Mouse (Mus musculus) hindbrain, embryonic 15.5 days (tissue): ENCODE measurements around the gene Olfr168. TPM values are rescaled to one million over a fixed set of nuclear protein-coding genes. Genes with fewer than 3 reads are reported as not detected.
"Not testable (repeated sequence)": the region's sequence is repeated elsewhere in the genome, so short reads cannot be mapped to it uniquely, and the experiment has no call there.

Experiments used
- ATAC-seq: fragments of 200-750 bp; cut with Nextera tagmentation; 2 replicates; pipeline ENCODE4 v1.8.0; 2017; ENCODE audit warnings: low read depth, moderate number of reproducible peaks, moderate TSS enrichment; ENCODE audit not compliant: low FRiP score
- H3K27ac ChIP-seq: fragments of 300-500 bp; sonication (generic); replicated peaks from 2 replicates; pipeline ENCODE4 v1.5.1; 2015; ENCODE audit warnings: mild to moderate bottlenecking, inconsistent platforms
- H3K27me3 ChIP-seq: fragments of 300-500 bp; sonication (generic); 2 replicates; pipeline ENCODE4 v1.6.1; 2015; ENCODE audit warnings: control low read depth, inconsistent platforms
- H3K36me3 ChIP-seq: fragments of 300-500 bp; sonication (generic); 2 replicates; pipeline ENCODE4 v1.6.1; 2015; ENCODE audit warnings: control low read depth, inconsistent platforms
- H3K4me1 ChIP-seq: fragments of 300-500 bp; sonication (generic); replicated peaks from 2 replicates; pipeline ENCODE4 v1.6.1; 2015; ENCODE audit warnings: control low read depth, inconsistent platforms
- H3K4me2 ChIP-seq: fragments of 300-500 bp; sonication (generic); 2 replicates; pipeline ENCODE4 v1.6.1; 2015; ENCODE audit warnings: moderate library complexity, mild to moderate bottlenecking, inconsistent platforms
- H3K4me3 ChIP-seq: fragments of 300-500 bp; sonication (generic); 2 replicates; pipeline ENCODE4 v1.5.1; 2015; ENCODE audit warnings: mild to moderate bottlenecking, inconsistent platforms
- H3K9ac ChIP-seq: fragments of 300-500 bp; sonication (generic); 2 replicates; pipeline ENCODE4 v1.6.1; 2015; ENCODE audit warnings: inconsistent platforms
- H3K9me3 ChIP-seq: fragments of 300-500 bp; sonication (generic); 2 replicates; pipeline ENCODE4 v1.6.1; 2016; ENCODE audit warnings: control low read depth, inconsistent platforms
- WGBS: fragments of 180-500 bp; shearing (Covaris S2); methylation state at CpG from one replicate; pipeline ENCODE4 v1.1.7; 2015; 5-methylcytosine and 5-hydroxymethylcytosine counted together
- polyA plus RNA-seq: library from polyadenylated mRNA; unstranded; fragments of >200 nt; fragmentation: Nextera tagmentation; extraction: Ambion mirVana; gene quantifications from 2 replicates; pipeline ENCODE4 v1.2.1, GENCODE M21; 2015

The Olfr168 gene
- polyA plus RNA-seq = not detected in 2 replicates

DNA sequence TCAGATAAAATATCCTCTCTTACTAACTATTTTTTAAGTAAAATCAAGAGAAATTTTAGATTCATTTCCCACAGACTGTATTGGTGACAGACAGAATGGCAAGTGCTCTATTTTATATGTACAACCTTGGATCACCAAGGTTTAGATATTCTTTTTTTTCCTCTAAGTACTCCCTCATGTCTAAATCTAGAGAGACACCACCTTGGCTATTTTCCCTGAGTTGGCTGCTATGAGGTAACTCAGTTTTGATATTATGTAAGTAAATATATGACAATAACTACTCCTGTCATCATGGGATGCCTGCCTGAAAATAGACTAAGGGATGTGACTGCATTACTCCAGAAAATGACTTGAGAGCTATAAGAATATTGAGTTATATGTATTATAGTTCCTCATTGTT, at the start of gene Olfr168:
TSS of gene Olfr168 (minus strand) at position 101 of the 400 bp plus-strand sequence.
- no peak within 1 kb of the TSS for H3K4me3 ChIP-seq
- H3K9me3 ChIP-seq = 0 out of 2 replicates have a peak, but pooled peaks cover 4% of the 10 kb centered on the region
- H3K4me1 ChIP-seq = no peaks in the 10 kb centered on the region
- no peak within 1 kb of the TSS for H3K9ac ChIP-seq
- ATAC-seq = no peak
- H3K36me3 ChIP-seq = no peaks in the 10 kb centered on the region
- H3K27me3 ChIP-seq = no peaks in the 10 kb centered on the region
- no peak within 1 kb of the TSS for H3K4me2 ChIP-seq
- H3K27ac ChIP-seq = no peak within 1 kb of the TSS

DNA sequence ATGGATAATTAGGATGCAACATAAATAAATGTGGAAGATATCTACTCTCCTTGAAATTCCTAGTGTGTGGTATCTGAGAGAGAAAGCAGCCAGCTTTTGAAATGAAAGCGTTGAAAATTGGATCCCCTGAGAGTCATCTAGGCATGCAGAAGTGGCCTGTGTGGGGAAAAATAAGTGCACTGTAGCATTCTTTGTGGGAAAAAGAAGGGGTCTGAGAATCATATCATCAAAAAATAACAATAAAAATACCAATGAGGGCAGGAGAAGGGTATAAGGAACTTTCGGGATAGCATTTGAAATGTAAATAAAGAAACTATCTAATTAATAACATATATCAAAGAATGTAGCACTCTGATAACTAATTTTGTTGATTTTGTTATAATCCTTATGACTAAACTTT, 36.4 kb upstream of the Olfr168 start, which contains the start of gene Olfr169:
TSS of gene Olfr169 (minus strand) at position 101 of the 400 bp plus-strand sequence.
- not testable (repeated sequence) for H3K9me3 ChIP-seq, H3K27ac ChIP-seq, H3K4me2 ChIP-seq, ATAC-seq, H3K4me1 ChIP-seq, H3K4me3 ChIP-seq, H3K27me3 ChIP-seq, H3K36me3 ChIP-seq, H3K9ac ChIP-seq
- WGBS = 80% methylated on average over 2 of the region's 2 CpGs

DNA sequence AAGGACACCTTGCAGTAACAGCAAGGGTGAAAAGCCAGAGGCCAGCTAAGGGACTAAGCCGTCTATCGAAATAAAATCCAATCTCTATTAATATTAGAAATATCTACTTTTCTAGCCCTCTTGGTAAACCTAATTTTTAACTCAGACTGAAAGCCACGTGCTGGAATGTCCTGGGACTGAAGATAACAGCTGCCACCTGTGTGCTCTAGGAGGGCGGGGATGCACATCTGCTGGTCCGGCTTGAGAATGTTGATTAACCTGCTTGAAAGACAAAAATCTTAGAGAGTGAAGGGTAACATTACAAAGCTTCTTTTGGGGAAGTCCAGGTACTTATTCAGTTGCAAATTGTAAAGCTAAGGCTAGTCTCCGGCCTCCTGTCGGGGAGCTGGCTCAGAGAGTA, 18.1 kb upstream of the Olfr168 start:
- not testable (repeated sequence) for H3K4me3 ChIP-seq, H3K27me3 ChIP-seq, H3K36me3 ChIP-seq, H3K9ac ChIP-seq, H3K27ac ChIP-seq, H3K4me1 ChIP-seq, ATAC-seq, H3K4me2 ChIP-seq, H3K9me3 ChIP-seq
- 86% methylated on average over 7 of the region's 7 CpGs for WGBS

DNA sequence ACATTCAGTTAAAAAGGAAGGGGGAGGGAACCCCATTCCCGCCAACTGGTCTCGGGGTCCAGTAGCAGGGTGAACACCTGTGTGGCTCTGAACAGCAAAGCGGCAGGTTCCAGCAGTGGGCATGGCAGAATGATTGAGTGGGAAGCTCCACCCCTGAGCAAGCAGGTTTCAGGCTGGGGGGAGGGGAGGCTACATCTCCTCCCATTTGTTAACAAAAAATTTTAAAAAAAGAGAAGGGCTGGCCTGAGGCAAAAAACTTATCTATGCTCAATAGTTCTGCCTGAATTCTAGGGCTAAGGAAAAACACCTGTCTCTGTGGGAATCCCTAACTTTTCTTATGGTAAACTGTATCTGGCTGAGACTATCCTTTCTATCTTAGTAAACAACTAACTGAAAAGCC, 16.9 kb upstream of the Olfr168 start:
- not testable (repeated sequence) for H3K4me2 ChIP-seq, H3K4me3 ChIP-seq, H3K4me1 ChIP-seq, H3K9me3 ChIP-seq, H3K36me3 ChIP-seq, H3K27ac ChIP-seq, H3K9ac ChIP-seq, ATAC-seq, H3K27me3 ChIP-seq
- WGBS = 96% methylated on average over 3 of the region's 3 CpGs

DNA sequence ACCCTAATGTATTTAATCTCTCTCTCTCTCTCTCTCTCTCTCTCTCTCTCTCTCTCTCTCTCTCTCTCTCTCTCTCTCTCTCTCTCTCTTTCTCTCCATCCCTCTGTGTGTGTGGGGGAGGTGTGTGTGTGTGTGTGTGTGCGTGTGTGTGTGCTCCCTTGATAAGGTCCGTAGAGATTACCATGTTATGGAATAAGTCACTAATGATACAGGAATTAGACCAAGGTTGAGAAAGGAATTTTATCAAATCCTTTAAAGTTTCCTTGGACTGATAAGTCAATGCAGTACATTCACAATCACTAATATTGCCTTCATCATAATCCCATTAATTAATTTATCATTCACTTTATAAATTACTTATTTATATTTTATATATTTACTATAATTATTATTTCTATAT, 13.2 kb downstream of the Olfr168 start, which contains the start of gene Olfr167:
TSS of gene Olfr167 (minus strand) at position 101 of the 400 bp plus-strand sequence.
- 0 out of 2 replicates have a peak, but pooled peaks cover 3% of the 10 kb centered on the region for H3K9me3 ChIP-seq
- H3K36me3 ChIP-seq = no peaks in the 10 kb centered on the region
- no peak within 1 kb of the TSS for H3K27ac ChIP-seq
- H3K4me1 ChIP-seq = no peaks in the 10 kb centered on the region
- H3K27me3 ChIP-seq = no peaks in the 10 kb centered on the region
- H3K9ac ChIP-seq = no peak within 1 kb of the TSS
- H3K4me3 ChIP-seq = no peak within 1 kb of the TSS
- no peak for ATAC-seq
- H3K4me2 ChIP-seq = no peak within 1 kb of the TSS
- WGBS = 91% methylated on average over 2 of the region's 2 CpGs

DNA sequence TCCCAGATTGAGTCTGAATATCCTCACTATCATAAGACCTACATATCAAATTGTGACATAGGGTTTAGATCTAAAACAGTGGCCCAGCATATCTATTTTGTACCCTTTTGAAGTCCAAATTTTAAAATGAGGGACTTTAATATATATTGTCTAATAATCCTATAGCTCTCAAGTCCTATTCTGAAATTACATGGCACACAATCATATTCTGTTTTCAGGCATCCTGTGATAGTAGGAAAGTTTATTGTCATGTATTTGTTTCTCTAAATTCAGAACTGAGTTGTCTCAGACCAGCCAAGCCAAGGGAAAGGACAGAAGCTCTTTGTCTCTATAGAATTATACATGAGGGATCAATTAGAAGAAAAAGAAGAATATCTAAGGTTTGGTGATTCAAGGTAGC, 52.0 kb downstream of the Olfr168 start, which contains the start of gene Olfr166:
TSS of gene Olfr166 (plus strand) at position 301 of the 400 bp plus-strand sequence.
- Histone ChIP-seq H3K4me3 (no peak within 1 kb of the TSS), H3K9ac (no peak within 1 kb of the TSS), H3K9me3 (no peaks in the 10 kb centered on the region)

More for the DNA sequence above, 52.0 kb downstream of the Olfr168 start, which contains the start of gene Olfr166:
- Histone ChIP-seq H3K4me1 (no peaks in the 10 kb centered on the region), H3K4me2 (no peak within 1 kb of the TSS), H3K36me3 (no peaks in the 10 kb centered on the region), H3K27ac (no peak within 1 kb of the TSS), H3K27me3 (no peaks in the 10 kb centered on the region)
- ATAC-seq = no peak

Other genes starting within 250 kb of the Olfr168 start
- not detected in 2 replicates for gene Olfr164, start 221.5 kb downstream of the Olfr168 start, polyA plus RNA-seq
- gene Olfr165, start 112.4 kb downstream of the Olfr168 start, polyA plus RNA-seq = not detected in 2 replicates
- not detected in 2 replicates for gene Olfr166, start 51.9 kb downstream of the Olfr168 start, polyA plus RNA-seq
- gene Olfr167, start 13.3 kb downstream of the Olfr168 start, polyA plus RNA-seq = not detected in 2 replicates
- gene Olfr169, start 36.3 kb upstream of the Olfr168 start, polyA plus RNA-seq = not detected in 2 replicates
- gene Olfr170, start 76.3 kb upstream of the Olfr168 start, polyA plus RNA-seq = not detected in 2 replicates
- not detected in 2 replicates for gene Olfr171, start 94.4 kb upstream of the Olfr168 start, polyA plus RNA-seq
- gene Lamp3, start 170.8 kb upstream of the Olfr168 start, polyA plus RNA-seq = not detected in 2 replicates
- gene B3gnt5, start 224.7 kb upstream of the Olfr168 start, polyA plus RNA-seq = 35.8 and 36.5 TPM in 2 replicates